Mouse (Mus musculus) subcutaneous adipose tissue, adult 2 months (tissue): ENCODE results near the gene Abca8a. TPM values are rescaled to one million over a fixed set of nuclear protein-coding genes. Genes with fewer than 3 reads are reported as not detected.

Source experiments
- polyA plus RNA-seq: library from polyadenylated mRNA; depleted of rRNA; stranded (reverse); fragments of >200 nt; gene quantifications from 2 replicates; pipeline ENCODE4 v1.2.3, GENCODE M21; 2012; ENCODE audit warnings: low replicate concordance; rRNA removed

Gene Abca8a
- polyA plus RNA-seq = 14.3 and 23.9 TPM in 2 replicates

GRCm38 (mm10) chr11:110095858-110096257 is at the start of gene Abca8a:
Gene Abca8a (minus strand): TSS chr11:110095978.

GRCm38 (mm10) chr11:109995624-109996023 is 100.2 kb downstream of the Abca8a start, which contains the start of gene Abca8b:
Gene Abca8b (minus strand): TSS chr11:109995845.

Other genes with a start within 250 kb of the Abca8a start
- gene Abca8b, start 100.1 kb downstream of the Abca8a start, polyA plus RNA-seq = 2.7 and 4.0 TPM in 2 replicates
- 5.1 and 7.6 TPM in 2 replicates for gene Abca9, start 72.2 kb upstream of the Abca8a start, polyA plus RNA-seq
- gene Abca6, start 155.8 kb upstream of the Abca8a start, polyA plus RNA-seq = 2.9 and 4.2 TPM in 2 replicates
- gene Abca5, start 241.7 kb upstream of the Abca8a start, polyA plus RNA-seq = 1.8 and 2.3 TPM in 2 replicates